Mouse (Mus musculus) adrenal gland, postnatal 36 days (tissue): ENCODE data around the gene Gm5475. TPM values are rescaled to one million over a fixed set of nuclear protein-coding genes. Genes with fewer than 3 reads are reported as not detected.

Experiments
- DNase-seq, 2 experiments: peaks; one replicate each; pipeline ENCODE4 v3.0.0; 2021; ENCODE audit warnings: mixed read lengths in 1 of 2
- total RNA-seq, 2 experiments: library from RNA; stranded (reverse); gene quantifications; 2 replicates each; pipeline ENCODE4 v1.2.3; 2021

The Gm5475 gene
- total RNA-seq, 2 experiments from 2014 or later: not detected

- no peak for DNase-seq
These were observed 8.6 kb upstream of the Gm5475 start for GRCm38 (mm10) chr15:100413306-100413705.

- DNase-seq: peak in 1 of 2 experiments; percentile 41
These were observed 7.9 kb upstream of the Gm5475 start for GRCm38 (mm10) chr15:100414011-100414410.

DNA sequence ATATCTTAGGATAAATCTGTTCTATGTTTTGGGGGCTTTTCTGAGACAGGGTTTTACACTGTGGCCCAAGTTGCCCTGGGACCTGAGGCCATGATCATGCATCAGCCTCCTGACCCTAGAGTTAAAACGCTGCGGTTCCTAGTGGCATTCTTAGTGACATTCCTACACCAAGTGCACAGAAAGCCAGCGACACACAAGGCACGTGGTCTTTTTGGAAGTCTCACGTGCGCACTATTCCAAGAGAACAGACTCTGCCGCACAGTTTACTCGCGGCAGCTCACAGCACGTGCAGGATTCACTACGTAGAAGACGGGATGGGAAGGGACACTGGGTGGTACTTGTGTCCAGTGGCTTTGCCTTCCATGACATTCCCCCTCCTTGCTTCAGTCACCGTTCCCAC lies 7.0 kb upstream of the Gm5475 start:
- no peak for DNase-seq

- peak; percentile 63 to 66 for DNase-seq
These were observed 6.3 kb upstream of the Gm5475 start for GRCm38 (mm10) chr15:100415684-100416083.

DNA sequence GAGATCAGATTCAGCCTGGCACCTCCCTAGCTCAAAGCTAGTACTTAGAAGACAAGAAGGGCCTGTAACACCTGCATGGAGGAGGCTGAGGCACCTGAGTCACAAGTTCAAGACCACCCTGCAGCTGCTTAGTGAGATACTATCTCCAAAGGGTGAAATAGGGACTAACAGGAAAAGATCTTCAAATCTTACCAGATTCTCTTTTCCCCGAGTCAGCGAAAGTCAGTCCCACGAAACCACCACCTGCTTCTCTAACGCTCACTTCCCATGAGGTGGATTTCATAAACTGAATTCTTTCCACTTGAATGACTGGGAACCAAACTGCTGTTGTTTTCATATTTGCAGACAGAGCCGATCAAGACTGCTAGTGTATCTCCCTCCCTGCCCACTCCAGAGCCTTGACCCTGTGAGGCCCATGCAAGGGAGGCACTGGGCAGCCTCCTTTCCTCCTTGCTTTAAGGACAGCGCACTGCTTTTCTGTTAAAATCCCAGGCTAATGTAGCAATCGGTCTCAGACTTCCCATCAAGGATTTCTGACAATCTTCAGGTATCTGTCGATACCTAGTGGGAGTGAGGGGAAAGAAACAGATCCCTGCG lies 4.0 kb upstream of the Gm5475 start:
- DNase-seq: peak; percentile 46 to 55

GRCm38 (mm10) chr15:100419311-100419710 lies 2.6 kb upstream of the Gm5475 start:
- DNase-seq: peak; percentile 74 to 78

GRCm38 (mm10) chr15:100419901-100420745 lies 1.8 kb upstream of the Gm5475 start:
- peak in 1 of 2 experiments; percentile 40 for DNase-seq

DNA sequence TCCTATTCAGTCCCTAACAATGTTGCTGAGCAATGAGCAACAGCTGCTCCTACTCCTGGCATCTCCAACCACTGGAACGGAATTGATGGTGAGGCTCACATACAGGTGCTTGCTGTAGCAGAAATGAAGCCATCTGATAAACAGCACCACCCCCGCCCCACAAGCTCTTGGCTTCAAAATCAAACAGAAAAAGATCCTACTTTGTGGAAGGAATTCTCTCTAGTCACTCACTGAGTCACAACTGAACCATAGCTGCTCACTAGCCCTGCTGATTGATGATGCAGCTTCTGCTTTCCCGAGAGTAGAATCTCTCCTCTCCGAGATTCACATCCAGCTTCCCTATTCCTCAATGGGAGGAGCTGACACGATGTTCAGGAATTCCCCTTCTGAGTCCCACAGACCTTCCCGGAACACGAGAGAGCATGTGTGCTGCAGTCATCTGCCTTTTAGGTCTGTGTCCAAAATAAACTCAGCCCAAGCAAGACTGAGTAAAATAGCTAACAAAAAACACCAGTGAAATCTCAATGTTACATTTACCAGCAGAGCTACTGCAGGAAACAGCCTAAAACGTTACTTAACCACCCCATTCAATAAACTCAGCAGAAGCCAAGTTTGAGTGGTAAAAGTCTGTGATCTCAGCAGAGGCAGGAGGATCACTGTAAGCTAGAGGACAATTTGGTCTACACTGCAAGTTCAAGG lies 739 bp upstream of the Gm5475 start:
- DNase-seq: peak in 1 of 2 experiments; percentile 54

GRCm38 (mm10) chr15:100422476-100422875 lies 529 bp downstream of the Gm5475 start:
- peak; percentile 59 to 62 for DNase-seq

- DNase-seq: peak; percentile 99
These were observed 1.2 kb downstream of the Gm5475 start for GRCm38 (mm10) chr15:100422899-100423860.

GRCm38 (mm10) chr15:100423916-100424315 lies 2.0 kb downstream of the Gm5475 start:
- peak in 1 of 2 experiments; percentile 44 for DNase-seq

DNA sequence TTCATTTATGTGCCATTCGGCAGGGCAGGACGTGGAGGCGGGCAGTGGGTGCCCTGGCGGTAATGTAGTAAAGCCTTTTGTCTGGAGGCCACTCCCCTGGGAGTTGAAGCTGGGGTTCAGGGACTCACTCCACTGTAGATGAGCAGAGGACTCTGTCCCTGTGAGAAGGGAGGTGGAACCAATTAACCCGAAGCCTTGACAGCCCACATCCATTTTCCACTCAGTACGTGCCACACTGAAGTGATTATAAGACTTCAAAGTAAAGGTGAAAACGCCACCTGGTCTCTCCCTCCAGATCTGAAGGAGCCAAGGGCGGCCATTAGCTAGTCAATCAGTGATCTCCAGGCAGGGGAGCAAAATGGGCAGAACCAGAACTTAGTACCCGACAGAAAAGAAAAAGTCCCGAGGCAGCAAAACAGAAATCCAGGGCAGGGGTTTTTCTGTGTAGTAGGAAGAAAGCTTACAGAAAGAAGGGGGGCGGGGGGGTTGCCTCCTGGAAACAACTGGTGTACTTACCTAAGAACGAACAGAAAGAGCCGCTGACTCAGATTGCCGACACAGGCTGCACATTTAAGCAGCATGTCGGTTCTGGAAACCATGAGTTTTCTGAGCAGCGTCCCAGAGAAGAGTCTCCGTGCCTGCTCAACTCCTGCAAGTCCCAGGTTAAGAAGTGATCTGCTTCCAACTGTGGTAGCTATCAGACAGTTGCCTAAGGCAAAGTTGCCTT lies 2.6 kb downstream of the Gm5475 start, which contains the start of gene Slc11a2:
TSS of gene Slc11a2 (minus strand) at position 677 of the 727 bp plus-strand sequence.
- peak in 1 of 2 experiments; percentile 41 for DNase-seq

DNA sequence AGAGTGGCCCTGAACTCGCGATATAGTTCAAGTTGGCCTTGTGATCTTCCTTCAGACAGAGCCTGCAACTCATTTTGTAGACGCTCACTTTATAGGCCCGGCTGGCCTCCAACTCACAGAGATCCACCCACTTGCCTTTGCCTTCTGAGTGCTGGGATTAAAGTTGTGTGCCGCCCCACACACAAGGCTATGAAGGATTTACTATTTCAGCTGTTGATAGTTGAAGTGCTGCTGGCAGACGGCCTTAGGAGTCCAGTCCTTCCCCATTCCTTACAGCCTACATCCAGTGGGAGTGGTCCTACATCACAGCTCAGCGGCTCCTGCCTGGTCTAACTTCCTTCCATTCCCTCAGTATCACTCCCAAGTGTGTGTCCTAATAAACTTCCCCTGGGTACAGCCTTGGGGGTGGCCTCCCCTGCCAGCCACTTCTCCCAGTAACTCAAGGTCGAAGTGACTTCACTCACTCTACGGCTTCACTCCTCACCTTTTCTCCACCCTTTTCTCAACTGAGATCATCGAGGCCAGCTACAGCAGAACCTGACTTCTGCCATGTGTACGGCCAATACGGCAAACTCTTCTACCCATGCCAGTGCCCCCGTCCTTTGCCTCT lies 6.5 kb downstream of the Gm5475 start:
- DNase-seq: peak; percentile 54 to 62

DNA sequence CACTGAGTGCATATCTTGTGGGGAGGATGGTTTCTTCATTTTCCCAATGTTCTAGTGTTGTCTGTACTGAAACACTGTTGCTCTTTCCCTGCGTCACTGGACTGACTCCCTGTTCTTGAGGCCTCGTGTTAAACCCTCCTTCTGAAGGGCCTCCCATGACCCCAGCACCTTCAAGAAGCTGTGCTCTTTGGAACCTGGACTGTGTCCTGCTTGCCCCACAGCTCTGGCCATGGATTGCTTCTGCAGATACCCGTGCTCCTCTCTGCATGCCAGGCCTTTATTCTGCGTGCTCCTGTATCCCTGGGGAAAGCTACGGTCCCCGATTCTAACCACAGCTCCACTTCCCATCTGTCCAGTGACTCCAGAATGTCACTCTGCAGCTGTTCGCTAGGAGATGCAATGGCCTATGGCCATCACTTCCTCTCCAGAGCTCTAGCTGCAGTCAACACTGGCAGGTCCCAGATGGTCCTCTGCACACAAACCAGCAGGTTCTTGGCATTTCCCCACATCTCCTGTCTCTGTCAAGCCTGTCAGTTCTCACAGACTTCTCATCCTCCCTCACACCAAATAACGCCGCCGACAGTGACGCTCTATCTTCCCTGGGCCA lies 8.1 kb downstream of the Gm5475 start:
- DNase-seq: no peak

DNA sequence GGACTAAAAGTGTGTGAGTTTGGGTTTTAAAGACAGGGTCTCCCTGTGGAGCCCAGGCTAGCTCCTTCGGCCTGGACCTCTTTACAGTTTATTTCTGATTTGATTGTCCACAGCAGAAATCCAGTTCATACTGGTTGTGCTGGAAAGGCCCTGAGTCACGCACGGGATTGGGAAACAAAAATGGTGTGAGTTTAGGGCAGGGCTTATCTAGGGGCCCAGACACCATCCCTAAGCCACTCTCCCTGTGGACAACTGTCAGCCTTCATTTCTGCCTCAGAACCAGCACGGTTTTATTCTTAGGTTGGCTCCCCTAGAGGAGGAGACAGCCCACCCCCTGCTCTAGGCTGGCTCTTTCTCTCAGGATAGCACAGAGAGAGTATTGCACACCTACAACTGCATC lies 11.3 kb downstream of the Gm5475 start:
- DNase-seq: no peak

- no peak for DNase-seq
These were observed 14.2 kb downstream of the Gm5475 start for GRCm38 (mm10) chr15:100436112-100436511.

GRCm38 (mm10) chr15:100436518-100436917 lies 14.6 kb downstream of the Gm5475 start:
- peak; percentile 44 to 51 for DNase-seq

GRCm38 (mm10) chr15:100443126-100443922 lies 21.4 kb downstream of the Gm5475 start:
- DNase-seq: peak; percentile 91 to 93

- DNase-seq: no peak
These were observed 24.9 kb downstream of the Gm5475 start for GRCm38 (mm10) chr15:100446887-100447286.
